ENCODE assay signal across 26 mouse cellular contexts in genomic region chr6:113361476-113361875, GRCm38 (mm10). TPM values are rescaled to one million over a fixed set of nuclear protein-coding genes. Genes with fewer than 3 reads are reported as not detected.
DNase-seq lines count a peak whose midpoint lies in the region; ATAC-seq and TF ChIP-seq lines count a peak whose summit lies in the region.
"Had no signal": no experiment of that assay in that cellular context is flagged by ENCODE, and none has a peak within 500 bp of the region (broad histone marks: within the 10 kb centered on the region; RNA-seq: fewer than 3 reads in every experiment).

No protein-coding gene starts in this region.

- H3K4me2 ChIP-seq in kidney, postnatal 0 days (ENCODE audit: low read length), result no peak overlapping the region
- no peak overlapping the region for H3K4me2 ChIP-seq in kidney, embryonic 15.5 days
- no peak overlapping the region for H3K4me2 ChIP-seq in lung, postnatal 0 days (replicated peaks; ENCODE audit: low read depth, low read length)
- H3K4me2 ChIP-seq: forebrain, embryonic 13.5 days; heart, embryonic 12.5 days; hindbrain, embryonic 15.5 days; liver, embryonic 15.5 days; midbrain, embryonic 15.5 days; neural tube, embryonic 12.5 days had no signal

- no peak overlapping the region for H3K27ac ChIP-seq in kidney, postnatal 0 days
- no peak overlapping the region for H3K27ac ChIP-seq in kidney, embryonic 15.5 days
- no peak overlapping the region for H3K27ac ChIP-seq in lung, postnatal 0 days (ENCODE audit: low read length)
- H3K27ac ChIP-seq: forebrain, embryonic 13.5 days; hindbrain, embryonic 15.5 days; liver, embryonic 15.5 days; midbrain, embryonic 10.5 days; midbrain, embryonic 15.5 days; neural tube, embryonic 12.5 days had no signal

- no peaks in the 10 kb centered on the region for H3K4me1 ChIP-seq in kidney, postnatal 0 days (replicated peaks; ENCODE audit: insufficient read depth, low read length)
- no peaks in the 10 kb centered on the region for H3K4me1 ChIP-seq in kidney, embryonic 15.5 days
- no peaks in the 10 kb centered on the region for H3K4me1 ChIP-seq in lung, postnatal 0 days (ENCODE audit: insufficient read depth, low read depth, low read length)
- peaks cover 42% of the 10 kb centered on the region for H3K4me1 ChIP-seq in E14TG2a.4 (replicated peaks; ENCODE audit: low read depth, low read length)
- H3K4me1 ChIP-seq: forebrain, embryonic 13.5 days; heart, embryonic 12.5 days; hindbrain, embryonic 15.5 days; liver, embryonic 15.5 days; midbrain, embryonic 10.5 days; midbrain, embryonic 15.5 days; neural tube, embryonic 12.5 days had no signal

- no peaks in the 10 kb centered on the region for H3K36me3 ChIP-seq in kidney, postnatal 0 days (ENCODE audit: insufficient read depth, low read length)
- 0 out of 2 replicates have a peak, but pooled peaks cover under 1% of the 10 kb centered on the region for H3K36me3 ChIP-seq in kidney, embryonic 15.5 days
- no peaks in the 10 kb centered on the region for H3K36me3 ChIP-seq in lung, postnatal 0 days (ENCODE audit: insufficient read depth, low read length)
- H3K36me3 ChIP-seq in E14TG2a.4 (ENCODE audit: insufficient read depth, low read length), result no peaks in the 10 kb centered on the region
- H3K36me3 ChIP-seq: hindbrain, embryonic 15.5 days had no signal

- H3K27me3 ChIP-seq in kidney, postnatal 0 days (ENCODE audit: insufficient read depth, low read length), result no peaks in the 10 kb centered on the region
- H3K27me3 ChIP-seq in kidney, embryonic 15.5 days, result no peaks in the 10 kb centered on the region
- H3K27me3 ChIP-seq in lung, postnatal 0 days (replicated peaks; ENCODE audit: insufficient read depth, low read length), result no peaks in the 10 kb centered on the region
- no peaks in the 10 kb centered on the region for H3K27me3 ChIP-seq in E14TG2a.4 (ENCODE audit: insufficient read depth, low read length)
- H3K27me3 ChIP-seq: forebrain, embryonic 13.5 days; heart, embryonic 12.5 days; hindbrain, embryonic 15.5 days; liver, embryonic 15.5 days; midbrain, embryonic 15.5 days; neural tube, embryonic 12.5 days had no signal

- H3K4me3 ChIP-seq in kidney, postnatal 0 days (replicated peaks; ENCODE audit: low read depth, low read length), result no peak overlapping the region
- no peak overlapping the region for H3K4me3 ChIP-seq in kidney, embryonic 15.5 days (replicated peaks)
- no peak overlapping the region for H3K4me3 ChIP-seq in lung, postnatal 0 days (ENCODE audit: low read depth, low read length)
- no peak overlapping the region for H3K4me3 ChIP-seq in E14TG2a.4 (replicated peaks; ENCODE audit: low read length)
- H3K4me3 ChIP-seq: forebrain, embryonic 13.5 days; heart, embryonic 12.5 days; hindbrain, embryonic 15.5 days; liver, embryonic 15.5 days; midbrain, embryonic 10.5 days; midbrain, embryonic 15.5 days; myocyte; neural tube, embryonic 12.5 days had no signal

- no peak for ATAC-seq in kidney, postnatal 0 days (replicated peaks; ENCODE audit: low FRiP score, low read depth)
- ATAC-seq in kidney, embryonic 15.5 days (replicated peaks; ENCODE audit: low FRiP score), result no peak
- ATAC-seq in lung, postnatal 0 days, result no peak
- 0 out of 2 replicates have a peak, but pooled peaks have one; percentile 54 for ATAC-seq in megakaryocyte-erythroid progenitor cell, adult 5-6 weeks (replicated peaks; ENCODE audit: low FRiP score, low TSS enrichment, poor library complexity, severe bottlenecking)
- ATAC-seq: forebrain, embryonic 13.5 days; midbrain, embryonic 15.5 days had no signal

- DNase-seq in kidney, postnatal 0 days (ENCODE audit: low spot score), result no peak
- no peak for DNase-seq in lung, postnatal 0 days (ENCODE audit: low spot score)
- DNase-seq in lung, postnatal 25 days (ENCODE audit: low spot score), result no peak
- DNase-seq in ovary, postnatal 10 days (ENCODE audit: low spot score), result no peak
- no peak for DNase-seq in gastrocnemius, postnatal 10 days
- DNase-seq: adrenal gland, adult 8-10 months; cerebellum, adult 8-10 months; cerebellum, postnatal 25 days; gastrocnemius, postnatal 36 days; heart, adult 18-20 months; kidney, adult 8-10 months; kidney, postnatal 14 days; left cerebral cortex, postnatal 4 days; right cerebral cortex, postnatal 4 days; thymus, postnatal 4 days had no signal

- 74% methylated on average over 4 of the region's 4 CpGs for WGBS in kidney, postnatal 0 days
- 73% methylated on average over 4 of the region's 4 CpGs for WGBS in kidney, embryonic 15.5 days
- WGBS in lung, postnatal 0 days, result 73% methylated on average over 4 of the region's 4 CpGs

- H3K9ac ChIP-seq in kidney, postnatal 0 days (ENCODE audit: low read depth, low read length), result no peak overlapping the region
- H3K9ac ChIP-seq in kidney, embryonic 15.5 days, result no peak overlapping the region
- no peak overlapping the region for H3K9ac ChIP-seq in lung, postnatal 0 days (replicated peaks; ENCODE audit: low read depth)
- H3K9ac ChIP-seq: forebrain, embryonic 13.5 days; heart, embryonic 12.5 days; hindbrain, embryonic 15.5 days; liver, embryonic 15.5 days; midbrain, embryonic 15.5 days; neural tube, embryonic 12.5 days had no signal

- no peaks in the 10 kb centered on the region for H3K9me3 ChIP-seq in kidney, postnatal 0 days (replicated peaks; ENCODE audit: low read length)
- H3K9me3 ChIP-seq in kidney, embryonic 15.5 days (replicated peaks), result no peaks in the 10 kb centered on the region
- H3K9me3 ChIP-seq in lung, postnatal 0 days (ENCODE audit: low read length), result no peaks in the 10 kb centered on the region
- H3K9me3 ChIP-seq in E14TG2a.4 (ENCODE audit: low read length), result no peaks in the 10 kb centered on the region
- H3K9me3 ChIP-seq: forebrain, embryonic 13.5 days; heart, embryonic 12.5 days; hindbrain, embryonic 15.5 days; liver, embryonic 15.5 days; midbrain, embryonic 10.5 days; midbrain, embryonic 15.5 days; neural tube, embryonic 12.5 days had no signal

- TF ChIP-seq CTCF in kidney, postnatal 0 days (IDR thresholded peaks at IDR 0.05; ENCODE audit: low read depth), result peak; percentile 26; the same call in 1 of the 2 replicates
- peak; percentile 22; the same call in 1 of the 2 replicates for TF ChIP-seq CTCF in lung, postnatal 0 days (IDR thresholded peaks at IDR 0.05)
- peak; percentile 36 for TF ChIP-seq CTCF in E14TG2a.4 (conservative IDR thresholded peaks at IDR 0.05; ENCODE audit: low read length)

- TF ChIP-seq EP300 in lung, postnatal 0 days (IDR thresholded peaks at IDR 0.05), result no peak

RNA-seq across cellular contexts. Expression of gene Tada3, which starts 16.2 kb away (rescaled TPM):
- 37.9 and 39.9 TPM in 2 replicates for polyA plus RNA-seq in kidney, postnatal 0 days (2015; fragmentation: Nextera tagmentation; extraction: Ambion mirVana)
- 56.7 and 62.1 TPM in 2 replicates for polyA plus RNA-seq in kidney, embryonic 15.5 days (2015; fragmentation: Nextera tagmentation; extraction: Ambion mirVana)
- 33.2 and 36.7 TPM in 2 replicates for polyA plus RNA-seq in lung, postnatal 0 days (2015; fragmentation: Nextera tagmentation; extraction: Ambion mirVana)
- total RNA-seq in megakaryocyte-erythroid progenitor cell, adult 5-6 weeks (2014; fragmentation: Nextera tagmentation), result 23.5 and 40.8 TPM in 2 replicates
- 19.8 and 20.3 TPM in 2 replicates for total RNA-seq in megakaryocyte-erythroid progenitor cell, adult 5-6 weeks (2017)
- 10 to 100 TPM; 18.8 to 21.7 TPM for total RNA-seq in gastrocnemius, postnatal 10 days (2021)

RNA-seq across cellular contexts. Expression of gene Arpc4, which starts 16.4 kb away (rescaled TPM):
- 375 and 420 TPM in 2 replicates for polyA plus RNA-seq in kidney, postnatal 0 days (2015; fragmentation: Nextera tagmentation; extraction: Ambion mirVana)
- 403 and 405 TPM in 2 replicates for polyA plus RNA-seq in kidney, embryonic 15.5 days (2015; fragmentation: Nextera tagmentation; extraction: Ambion mirVana)
- polyA plus RNA-seq in lung, postnatal 0 days (2015; fragmentation: Nextera tagmentation; extraction: Ambion mirVana), result 349 and 358 TPM in 2 replicates
- 128 and 162 TPM in 2 replicates for total RNA-seq in megakaryocyte-erythroid progenitor cell, adult 5-6 weeks (2014; fragmentation: Nextera tagmentation)
- total RNA-seq in megakaryocyte-erythroid progenitor cell, adult 5-6 weeks (2017), result 137 and 152 TPM in 2 replicates
- total RNA-seq in gastrocnemius, postnatal 10 days (2021), result 10 to 100 TPM; 86.3 to 94.5 TPM

RNA-seq across cellular contexts. Expression of gene Camk1, which starts 17.7 kb away (rescaled TPM):
- 90.6 and 99.7 TPM in 2 replicates for polyA plus RNA-seq in kidney, postnatal 0 days (2015; fragmentation: Nextera tagmentation; extraction: Ambion mirVana)
- polyA plus RNA-seq in kidney, embryonic 15.5 days (2015; fragmentation: Nextera tagmentation; extraction: Ambion mirVana), result 103 and 111 TPM in 2 replicates
- polyA plus RNA-seq in lung, postnatal 0 days (2015; fragmentation: Nextera tagmentation; extraction: Ambion mirVana), result 110 and 129 TPM in 2 replicates
- total RNA-seq in megakaryocyte-erythroid progenitor cell, adult 5-6 weeks (2014; fragmentation: Nextera tagmentation), result 1.2 and 2.2 TPM in 2 replicates
- 2.9 and 17.8 TPM in 2 replicates for total RNA-seq in megakaryocyte-erythroid progenitor cell, adult 5-6 weeks (2017)
- total RNA-seq in gastrocnemius, postnatal 10 days (2021), result 10 to 100 TPM; 35.9 to 44.2 TPM

RNA-seq across cellular contexts. Expression of gene Ttll3, which starts 27.6 kb away (rescaled TPM):
- 1.5 and 2.0 TPM in 2 replicates for polyA plus RNA-seq in kidney, postnatal 0 days (2015; fragmentation: Nextera tagmentation; extraction: Ambion mirVana)
- 3.5 and 3.6 TPM in 2 replicates for polyA plus RNA-seq in kidney, embryonic 15.5 days (2015; fragmentation: Nextera tagmentation; extraction: Ambion mirVana)
- 11.5 and 12.4 TPM in 2 replicates for polyA plus RNA-seq in lung, postnatal 0 days (2015; fragmentation: Nextera tagmentation; extraction: Ambion mirVana)
- total RNA-seq in megakaryocyte-erythroid progenitor cell, adult 5-6 weeks (2014; fragmentation: Nextera tagmentation), result 2.1 and 7.9 TPM in 2 replicates
- total RNA-seq in megakaryocyte-erythroid progenitor cell, adult 5-6 weeks (2017), result 0.50 and 0.80 TPM in 2 replicates
- total RNA-seq in gastrocnemius, postnatal 10 days (2021), result 1 to 10 TPM; 1.1 to 2.2 TPM

RNA-seq across cellular contexts. Expression of gene Ogg1, which starts 34.7 kb away (rescaled TPM):
- 14.0 TPM in 2 replicates for polyA plus RNA-seq in kidney, postnatal 0 days (2015; fragmentation: Nextera tagmentation; extraction: Ambion mirVana)
- 13.8 and 18.7 TPM in 2 replicates for polyA plus RNA-seq in kidney, embryonic 15.5 days (2015; fragmentation: Nextera tagmentation; extraction: Ambion mirVana)
- 11.7 and 12.4 TPM in 2 replicates for polyA plus RNA-seq in lung, postnatal 0 days (2015; fragmentation: Nextera tagmentation; extraction: Ambion mirVana)
- 9.9 and 23.7 TPM in 2 replicates for total RNA-seq in megakaryocyte-erythroid progenitor cell, adult 5-6 weeks (2014; fragmentation: Nextera tagmentation)
- 3.8 and 9.4 TPM in 2 replicates for total RNA-seq in megakaryocyte-erythroid progenitor cell, adult 5-6 weeks (2017)
- total RNA-seq in gastrocnemius, postnatal 10 days (2021), result 1 to 10 TPM; 8.1 to 8.2 TPM
